Mouse (Mus musculus): ENCODE results near the gene Trmt112. TPM values are rescaled to one million over a fixed set of nuclear protein-coding genes. Genes with fewer than 3 reads are reported as not detected.

The Trmt112 gene
- total RNA-seq, 2 experiments from 2014 or later = 39.8 to 48.2 TPM

DNA sequence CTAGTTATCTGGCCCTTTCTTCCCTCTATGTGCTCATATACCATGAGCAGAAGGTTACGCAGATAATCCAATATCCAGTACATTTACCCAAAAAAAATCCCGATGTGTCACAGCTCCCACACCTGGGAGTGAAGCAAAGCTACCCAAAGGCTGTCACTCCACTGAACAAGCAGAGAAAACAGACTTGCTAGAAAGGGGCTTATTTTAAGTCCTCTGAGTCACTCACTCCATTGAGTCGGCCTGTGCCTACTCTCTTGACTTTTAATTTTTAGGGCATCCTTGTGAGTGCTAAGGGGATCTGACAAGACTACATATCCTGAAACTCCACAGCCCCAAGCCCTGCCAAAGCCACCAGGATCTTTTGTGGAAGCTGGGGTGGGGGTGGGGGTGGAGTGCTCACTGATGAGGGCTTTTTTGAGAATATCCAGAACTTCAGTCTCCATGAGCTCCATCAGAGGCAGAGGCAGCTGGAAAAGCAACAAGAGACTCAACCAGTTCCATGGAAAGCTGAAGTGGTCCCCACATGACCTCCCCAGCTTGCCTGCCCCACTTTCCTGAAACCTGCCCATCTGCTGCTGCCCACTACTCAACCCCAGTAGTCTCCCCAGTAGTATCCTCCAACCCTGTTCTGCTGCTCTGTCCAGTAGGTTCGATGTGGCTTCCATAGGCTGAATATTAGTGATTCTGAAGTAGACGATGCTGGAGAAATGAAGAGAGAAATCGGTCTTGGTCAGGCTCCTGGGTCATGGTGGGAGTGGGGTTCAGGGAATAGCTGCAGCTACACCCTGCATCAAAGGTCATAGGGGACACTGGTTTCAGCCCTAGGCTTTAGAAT is 13.6 kb downstream of the Trmt112 start:
- no peak for DNase-seq (ENCODE audit: low spot score in 2 of 2)
- intact Hi-C loops (cut with DNase I) = loop anchor here (10.0 kb wide), 1 partner anchor 102 kb away; no protein-coding TSS in a partner anchor

DNA sequence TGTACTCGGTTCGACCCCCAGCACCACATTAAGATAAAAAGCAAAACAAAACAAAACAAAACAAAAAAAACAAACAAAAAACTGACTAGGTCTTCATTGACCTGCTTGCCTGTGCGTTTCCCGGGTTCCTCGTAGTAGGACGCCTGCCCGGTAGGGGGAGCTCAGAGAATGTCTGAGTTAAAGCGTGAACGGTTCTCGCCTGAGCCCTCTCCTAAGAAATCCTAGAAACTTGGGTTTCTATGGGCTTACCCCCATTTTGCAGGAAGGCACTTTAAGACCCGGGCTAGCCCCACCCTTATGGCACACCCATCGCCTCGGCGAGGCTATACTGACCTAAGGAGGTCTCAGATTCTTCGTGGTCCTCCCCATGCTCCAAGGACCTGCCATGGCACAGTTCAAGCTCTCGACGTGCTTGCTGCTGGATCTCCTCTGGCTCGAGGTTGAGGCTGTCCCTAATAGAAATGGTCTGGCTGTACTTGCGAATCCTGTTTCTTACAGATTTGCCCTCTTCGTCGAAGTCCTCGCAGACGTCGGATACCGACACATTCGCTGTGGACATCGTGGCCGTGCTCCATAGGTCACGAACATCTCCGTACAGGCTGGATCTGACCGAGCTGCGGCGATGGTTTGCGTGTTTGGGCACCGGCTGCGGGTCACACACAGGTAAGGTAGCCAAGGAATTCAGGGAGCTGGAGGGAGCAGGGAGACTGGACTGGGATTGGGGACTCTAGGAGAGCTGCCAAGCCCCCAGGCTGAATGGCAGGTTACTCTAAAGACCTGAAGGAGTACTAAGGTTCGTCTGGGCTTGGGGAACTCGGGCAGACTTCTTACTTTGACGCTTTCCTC is 15.2 kb downstream of the Trmt112 start:
- intact Hi-C loops (cut with DNase I) = loop anchor here (10.0 kb wide), 1 partner anchor 100 kb away; no protein-coding TSS in a partner anchor
- DNase-seq (ENCODE audit: low spot score in 2 of 2) = peak; percentile 78 to 88

DNA sequence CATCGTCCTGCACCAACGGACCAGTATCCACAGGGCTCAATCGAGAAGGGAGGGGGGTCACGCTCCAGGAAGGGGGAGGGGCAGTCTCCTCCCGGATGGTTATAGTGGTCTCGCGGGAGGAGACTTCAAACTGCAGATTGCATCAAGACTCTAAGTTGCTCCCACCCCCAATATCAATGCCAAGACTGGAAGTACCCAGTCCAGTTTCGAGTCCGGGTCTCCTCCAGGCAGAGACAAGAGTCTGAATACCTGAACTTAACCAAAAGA is 15.7 kb downstream of the Trmt112 start, which contains the start of gene Catsperz:
Gene Catsperz (minus strand): TSS at position 74 of the 267 bp plus-strand sequence.
- DNase-seq (ENCODE audit: low spot score in 2 of 2) = no peak
- intact Hi-C loops (cut with DNase I) = loop anchor here (10.0 kb wide), 1 partner anchor 100 kb away; no protein-coding TSS in a partner anchor

- DNase-seq (ENCODE audit: low spot score in 2 of 2) = no peak
- intact Hi-C loops (cut with DNase I) = loop anchor here (10.0 kb wide), 1 partner anchor 99 kb away; no protein-coding TSS in a partner anchor
Observed at GRCm38 (mm10) chr19:6925611-6926329, 16.3 kb downstream of the Trmt112 start.

- no peak for DNase-seq (ENCODE audit: low spot score in 2 of 2)
- intact Hi-C loops (cut with DNase I) = loop anchor here (10.0 kb wide), 1 partner anchor 98 kb away; no protein-coding TSS in a partner anchor
Observed at GRCm38 (mm10) chr19:6926559-6927255, 17.2 kb downstream of the Trmt112 start.

- DNase-seq (ENCODE audit: low spot score in 2 of 2) = no peak
- intact Hi-C loops (cut with DNase I) = loop anchor here (10.0 kb wide), 1 partner anchor 97 kb away; no protein-coding TSS in a partner anchor
Observed at GRCm38 (mm10) chr19:6928080-6928479, 18.6 kb downstream of the Trmt112 start.

DNA sequence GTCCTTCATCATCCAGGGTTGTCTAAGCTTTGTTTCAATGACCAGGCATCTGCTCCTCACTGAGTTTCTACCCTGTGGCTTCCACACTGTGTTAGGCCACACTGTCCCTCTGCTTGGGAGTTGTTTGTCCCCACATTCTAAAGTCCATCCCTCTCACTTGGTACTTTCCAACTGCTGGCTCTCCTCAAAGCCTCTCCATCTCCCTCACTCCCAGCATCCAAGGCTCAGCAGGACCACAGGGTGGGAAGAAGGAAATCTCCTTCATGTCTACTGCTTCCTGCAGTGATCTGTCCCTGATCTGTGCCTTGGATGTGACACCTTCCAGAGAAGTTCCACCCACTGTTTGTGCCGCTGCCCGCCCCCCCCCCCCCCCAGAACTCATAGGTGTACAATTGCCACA is 21.5 kb downstream of the Trmt112 start:
- no peak for DNase-seq (ENCODE audit: low spot score in 2 of 2)
- intact Hi-C loops (cut with DNase I) = loop anchor here (5.0 to 10.0 kb wide), 2 partner anchors 436 to 509 kb away; no protein-coding TSS in a partner anchor

DNA sequence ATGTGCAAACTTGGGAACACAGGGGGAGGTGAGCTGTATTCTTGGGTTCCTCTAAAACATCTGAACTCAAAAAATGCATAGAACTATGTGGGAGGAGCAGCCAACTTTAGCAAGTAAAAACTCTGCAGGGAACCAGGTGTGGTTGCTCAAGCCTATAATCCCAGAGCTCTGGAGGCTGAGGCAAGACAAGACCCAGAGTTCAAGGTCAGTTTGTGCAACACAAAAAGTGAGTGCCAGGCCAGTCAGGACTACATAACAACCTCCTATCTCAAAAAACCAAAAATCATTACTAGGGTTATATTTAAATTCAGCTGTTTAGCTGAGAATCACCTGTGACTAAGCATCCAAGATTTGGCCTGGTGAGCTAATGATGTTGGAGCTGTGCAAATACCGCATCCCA is 22.5 kb downstream of the Trmt112 start:
- intact Hi-C loops (cut with DNase I) = loop anchor here (5.0 to 10.0 kb wide), 2 partner anchors 437 to 510 kb away; no protein-coding TSS in a partner anchor
- no peak for DNase-seq (ENCODE audit: low spot score in 2 of 2)

- peak in 1 of 2 experiments; percentile 78 for DNase-seq (ENCODE audit: low spot score in 2 of 2)
- intact Hi-C loops (cut with DNase I) = loop anchor here (5.0 to 10.0 kb wide), 2 partner anchors 438 to 511 kb away; no protein-coding TSS in a partner anchor
Observed at GRCm38 (mm10) chr19:6933102-6933435, 23.6 kb downstream of the Trmt112 start.

- intact Hi-C loops (cut with DNase I) = loop anchor here (5.0 to 10.0 kb wide), 2 partner anchors 439 to 511 kb away; no protein-coding TSS in a partner anchor
- peak; percentile 73 to 79 for DNase-seq (ENCODE audit: low spot score in 2 of 2)
Observed at GRCm38 (mm10) chr19:6933436-6934194, 24.1 kb downstream of the Trmt112 start.

GRCm38 (mm10) chr19:6934195-6934977 is 24.9 kb downstream of the Trmt112 start, which contains the start of gene Kcnk4:
TSS of gene Kcnk4 (minus strand) at chr19:6934515.
- no peak for DNase-seq (ENCODE audit: low spot score in 2 of 2)
- intact Hi-C loops (cut with DNase I) = loop anchor here (5.0 to 10.0 kb wide), 2 partner anchors 440 to 512 kb away; no protein-coding TSS in a partner anchor

DNA sequence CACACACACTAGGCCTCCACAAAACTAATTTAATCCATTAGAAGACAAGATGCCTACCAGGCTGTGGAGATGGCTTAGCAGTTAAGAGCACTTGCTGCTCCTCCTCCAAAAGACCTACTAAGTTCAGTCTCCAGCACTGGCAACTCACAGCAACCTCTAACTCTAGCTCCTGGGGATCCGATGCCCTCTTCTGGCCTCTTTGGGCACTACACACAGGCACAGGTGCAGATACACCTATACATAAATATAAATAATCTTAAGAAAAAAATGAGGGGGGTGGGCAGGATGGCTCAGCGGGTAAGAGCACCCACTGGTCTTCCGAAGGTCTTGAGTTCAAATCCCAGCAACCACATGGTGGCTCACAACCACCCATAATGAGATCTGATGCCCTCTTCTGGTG is 26.8 kb downstream of the Trmt112 start:
- intact Hi-C loops (cut with DNase I) = loop anchor here (10.0 kb wide), 1 partner anchor 441 kb away; no protein-coding TSS in a partner anchor
- no peak for DNase-seq (ENCODE audit: low spot score in 2 of 2)

DNA sequence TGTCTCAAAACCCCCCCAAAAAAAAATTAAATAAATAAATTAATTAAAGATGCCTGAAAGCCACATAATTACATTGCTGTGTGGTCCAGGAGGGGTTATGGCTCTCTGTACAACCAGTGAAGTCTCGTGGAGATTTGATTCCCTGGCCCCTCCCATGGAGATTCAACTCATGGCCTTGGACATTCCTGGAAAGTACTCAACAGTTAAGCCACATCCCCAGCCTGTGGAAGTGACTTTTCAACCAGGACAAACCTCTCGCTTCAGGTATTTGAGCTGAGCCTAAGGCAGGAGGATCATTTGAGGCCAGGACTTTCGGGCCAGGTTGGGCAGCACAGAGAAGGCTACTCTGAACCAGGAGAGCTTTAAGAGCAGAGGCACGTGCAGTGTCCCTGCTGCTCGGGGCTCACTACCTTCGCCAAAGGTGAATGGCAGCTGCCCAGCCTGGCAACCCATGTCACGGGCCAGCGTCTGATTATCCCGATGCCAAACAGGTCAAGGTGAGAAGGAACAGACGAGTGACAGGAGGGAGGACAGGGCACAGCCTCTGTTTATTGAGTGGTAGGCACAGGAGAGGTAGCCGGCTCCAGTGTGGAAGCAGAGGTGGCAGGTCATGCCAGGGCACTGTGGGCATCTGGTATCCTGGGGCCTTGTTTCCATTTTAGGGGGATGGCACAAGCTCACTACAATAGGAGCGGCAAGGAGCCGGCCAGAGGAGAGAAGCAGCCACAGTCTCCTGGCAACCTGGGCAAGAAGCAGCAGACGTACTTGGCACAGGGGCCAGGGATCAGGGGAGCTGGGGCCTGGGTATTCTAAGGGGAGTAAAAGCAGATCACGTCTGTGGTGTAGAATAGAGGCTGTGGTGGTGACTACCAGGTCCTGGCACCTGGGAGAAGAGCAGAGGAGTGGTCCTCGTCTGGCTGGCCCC is 28.3 kb downstream of the Trmt112 start:
- intact Hi-C loops (cut with DNase I) = loop anchor here (10.0 kb wide), 1 partner anchor 443 kb away; no protein-coding TSS in a partner anchor
- DNase-seq (ENCODE audit: low spot score in 2 of 2) = no peak

DNA sequence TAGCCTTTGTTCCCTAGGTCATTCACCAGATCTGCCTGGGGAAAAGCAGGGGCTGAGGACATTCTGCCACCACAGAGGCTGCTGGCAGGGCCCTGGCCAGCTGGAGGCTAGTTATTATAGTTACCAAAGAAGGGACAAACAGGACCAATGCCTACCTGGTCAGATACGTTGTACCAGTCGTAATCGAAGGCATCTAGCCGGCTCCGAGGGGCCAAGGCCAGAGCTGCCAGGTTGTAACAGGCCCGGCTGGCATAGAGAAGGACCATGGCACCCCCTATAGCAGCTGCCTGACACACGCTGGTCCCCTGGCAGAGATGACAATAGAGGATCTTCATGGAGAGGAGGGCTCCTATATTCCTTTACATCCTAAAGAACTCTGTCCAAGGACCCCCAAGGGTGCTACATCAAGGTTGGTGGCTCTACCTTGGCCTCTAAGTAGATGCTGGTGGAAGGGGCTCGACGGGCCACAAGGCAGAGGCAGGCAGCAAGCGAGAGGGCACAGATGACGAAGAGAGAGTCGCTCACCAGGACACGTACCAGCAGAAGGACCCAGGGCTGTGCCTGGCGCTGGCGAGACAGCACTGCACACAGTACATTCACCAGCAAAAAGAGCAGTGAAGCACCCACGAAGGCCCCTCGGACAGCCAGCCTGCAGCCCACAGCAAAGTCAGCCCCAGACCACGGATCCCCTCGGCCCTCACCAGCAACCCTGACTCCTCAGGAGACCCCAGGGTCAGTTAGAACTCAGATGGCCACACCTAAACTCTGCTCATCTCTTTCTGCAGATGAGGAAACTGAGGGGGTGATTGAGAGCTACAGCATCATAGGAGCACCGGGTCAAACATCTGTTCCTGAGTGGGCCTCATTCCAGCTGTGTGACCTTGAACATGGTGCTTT is 29.9 kb downstream of the Trmt112 start:
- DNase-seq (ENCODE audit: low spot score in 2 of 2) = no peak
- intact Hi-C loops (cut with DNase I) = loop anchor here (10.0 kb wide), 2 partner anchors 445 to 695 kb away; partner anchors contain the start of gene Atg2a

Measured in left cerebral cortex, postnatal 36 days (tissue).